Mouse (Mus musculus): ENCODE results near the gene Insl3. TPM values are rescaled to one million over a fixed set of nuclear protein-coding genes. Genes with fewer than 3 reads are reported as not detected.

Insl3 gene
- total and polyA plus RNA-seq, 3 experiments = 0.54 to 4.4 TPM; not detected in 1

GRCm38 (mm10) chr8:71709800-71710446 is 20.9 kb downstream of the Insl3 start (continued):
- no peak for TF ChIP-seq EP300 (IDR thresholded peaks at IDR 0.05; ENCODE audit: low read depth in 1 of 2, low read length in 2 of 2)
- no peak for TF ChIP-seq CHD1 (IDR thresholded peaks at IDR 0.05; ENCODE audit: low read depth, low read length)
- TF ChIP-seq NELFE (IDR thresholded peaks at IDR 0.05; ENCODE audit: low read depth, low read length) = no peak
- no peak for TF ChIP-seq ZKSCAN1 (IDR thresholded peaks at IDR 0.05; ENCODE audit: low read depth, low read length)
- TF ChIP-seq POLR2AphosphoS5 (IDR thresholded peaks at IDR 0.05; ENCODE audit: borderline replicate concordance, low read depth, low read length) = no peak
- no peak for TF ChIP-seq RCOR1 (IDR thresholded peaks at IDR 0.05; ENCODE audit: low read depth, low read length)
- peak; percentile 33; the same call in 1 of the 2 replicates for TF ChIP-seq HCFC1 (IDR thresholded peaks at IDR 0.05; ENCODE audit: low read depth, low read length)
- TF ChIP-seq MYB (IDR thresholded peaks at IDR 0.05; ENCODE audit: low read depth, low read length) = no peak
- TF ChIP-seq ZNF384 (IDR thresholded peaks at IDR 0.05; ENCODE audit: low read depth, low read length) = no peak
- peak; percentile 67 to 86 (median 79) for TF ChIP-seq CTCF (IDR thresholded peaks at IDR 0.05 in 2 of 3, conservative IDR thresholded peaks at IDR 0.05 in 1 of 3; ENCODE audit: control insufficient read depth in 1 of 3, insufficient read depth in 1 of 3, low read depth in 2 of 3, low read length in 3 of 3, poor library complexity in 1 of 3, severe bottlenecking in 1 of 3)
- no peak for TF ChIP-seq CHD2 (IDR thresholded peaks at IDR 0.05; ENCODE audit: low read length)
- TF ChIP-seq BHLHE40 (IDR thresholded peaks at IDR 0.05; ENCODE audit: borderline replicate concordance, low read depth, low read length) = no peak
- TF ChIP-seq SIN3A (IDR thresholded peaks at IDR 0.05; ENCODE audit: low read length) = peak; percentile 53
- TF ChIP-seq MAFK (IDR thresholded peaks at IDR 0.05; ENCODE audit: borderline replicate concordance, low read depth, low read length) = no peak
- TF ChIP-seq MYC (IDR thresholded peaks at IDR 0.05; ENCODE audit: low read depth, low read length) = no peak
- TF ChIP-seq TCF12 (IDR thresholded peaks at IDR 0.05; ENCODE audit: low read depth, low read length) = no peak
- TF ChIP-seq USF2 (IDR thresholded peaks at IDR 0.05; ENCODE audit: borderline replicate concordance in 1 of 2, insufficient read depth in 1 of 2, low read depth in 1 of 2, low read length in 2 of 2) = no peak
- TF ChIP-seq SMC3 (IDR thresholded peaks at IDR 0.05; ENCODE audit: low read depth, low read length) = peak; percentile 84
- TF ChIP-seq ELF1 (IDR thresholded peaks at IDR 0.05; ENCODE audit: low read depth, low read length) = no peak
- TF ChIP-seq UBTF (IDR thresholded peaks at IDR 0.05; ENCODE audit: borderline replicate concordance, insufficient read depth, low read depth, low read length) = no peak

DNA sequence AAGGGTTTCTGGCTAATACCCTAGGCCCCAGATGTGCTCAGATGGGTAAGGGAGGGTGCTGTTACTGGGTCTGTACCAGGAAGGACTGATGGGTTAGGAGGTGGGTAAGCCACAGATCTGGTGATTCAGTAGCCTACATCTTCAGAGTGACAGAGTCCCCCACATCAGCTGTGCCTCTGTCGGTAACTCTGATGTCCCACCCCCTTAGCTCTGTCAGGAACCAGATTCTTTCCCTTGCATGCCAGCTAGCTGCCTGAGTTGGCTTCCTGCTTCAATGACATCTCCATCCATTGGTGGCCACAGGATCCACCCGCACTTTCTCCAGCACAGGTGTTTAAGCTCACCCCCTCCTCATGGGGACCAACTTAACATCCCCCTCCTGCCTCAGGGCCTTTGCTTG is 22.6 kb downstream of the Insl3 start:
- no peak for DNase-seq (ENCODE audit: low read depth, low spot score)
- no peak overlapping the region for H3K4me3 ChIP-seq (ENCODE audit: control insufficient read depth in 1 of 2, insufficient read depth in 1 of 2, low read depth in 2 of 2, low read length in 2 of 2)
- no peak overlapping the region for H3K27ac ChIP-seq (ENCODE audit: control insufficient read depth, low read depth, low read length)
- H3K9ac ChIP-seq (ENCODE audit: control insufficient read depth, low read depth, low read length, poor library complexity, severe bottlenecking) = no peak overlapping the region
- no peaks in the 10 kb centered on the region for H3K36me3 ChIP-seq (ENCODE audit: control insufficient read depth in 1 of 2, insufficient read depth in 2 of 2, low read length in 2 of 2)
- no peaks in the 10 kb centered on the region for H3K27me3 ChIP-seq (ENCODE audit: control insufficient read depth in 1 of 2, insufficient read depth in 2 of 2, low read length in 2 of 2)
- TF ChIP-seq UBTF (IDR thresholded peaks at IDR 0.05; ENCODE audit: borderline replicate concordance, insufficient read depth, low read depth, low read length) = no peak
- no peak for TF ChIP-seq CTCF (IDR thresholded peaks at IDR 0.05 in 2 of 3, conservative IDR thresholded peaks at IDR 0.05 in 1 of 3; ENCODE audit: control insufficient read depth in 1 of 3, insufficient read depth in 1 of 3, low read depth in 2 of 3, low read length in 3 of 3, poor library complexity in 1 of 3, severe bottlenecking in 1 of 3)
- TF ChIP-seq CHD1 (IDR thresholded peaks at IDR 0.05; ENCODE audit: low read depth, low read length) = no peak
- TF ChIP-seq ETS1 (IDR thresholded peaks at IDR 0.05; ENCODE audit: low read depth, low read length) = no peak
- TF ChIP-seq POLR2AphosphoS5 (IDR thresholded peaks at IDR 0.05; ENCODE audit: borderline replicate concordance, low read depth, low read length) = no peak
- no peak for TF ChIP-seq USF2 (IDR thresholded peaks at IDR 0.05; ENCODE audit: borderline replicate concordance in 1 of 2, insufficient read depth in 1 of 2, low read depth in 1 of 2, low read length in 2 of 2)
- TF ChIP-seq EP300 (IDR thresholded peaks at IDR 0.05; ENCODE audit: low read depth in 1 of 2, low read length in 2 of 2) = no peak
- no peak for TF ChIP-seq ZNF384 (IDR thresholded peaks at IDR 0.05; ENCODE audit: low read depth, low read length)
- TF ChIP-seq MYC (IDR thresholded peaks at IDR 0.05; ENCODE audit: low read depth, low read length) = no peak
- no peak for TF ChIP-seq MYB (IDR thresholded peaks at IDR 0.05; ENCODE audit: low read depth, low read length)
- TF ChIP-seq TAL1 (IDR thresholded peaks at IDR 0.05; ENCODE audit: low read length) = no peak
- no peak for TF ChIP-seq CHD2 (IDR thresholded peaks at IDR 0.05; ENCODE audit: low read length)
- TF ChIP-seq NELFE (IDR thresholded peaks at IDR 0.05; ENCODE audit: low read depth, low read length) = no peak
- H3K9me3 ChIP-seq (replicated peaks; ENCODE audit: insufficient read depth, low read length) = no peaks in the 10 kb centered on the region
- no peaks in the 10 kb centered on the region for H3K4me1 ChIP-seq (ENCODE audit: control insufficient read depth in 1 of 2, insufficient read depth in 2 of 2, low read length in 2 of 2)
- H3K79me2 ChIP-seq (ENCODE audit: control insufficient read depth, insufficient read depth, low read length, poor library complexity) = no peaks in the 10 kb centered on the region
